Mouse (Mus musculus) stomach, postnatal 0 days (tissue): ENCODE results near the gene Atp13a2. TPM values are rescaled to one million over a fixed set of nuclear protein-coding genes. Genes with fewer than 3 reads are reported as not detected.

Experiments
- ATAC-seq: fragments of 200-750 bp; cut with Nextera tagmentation; 2 replicates; pipeline ENCODE4 v1.8.0; 2017; ENCODE audit not compliant: low FRiP score, low TSS enrichment
- DNase-seq: peaks from one replicate; pipeline ENCODE4 v3.0.0-alpha.2; 2016; ENCODE audit warnings: low spot score
- H3K27ac ChIP-seq: fragments of 300-500 bp; sonication (generic); replicated peaks from 2 replicates; pipeline ENCODE4 v1.5.1; 2014; ENCODE audit warnings: mild to moderate bottlenecking, control low read depth
- H3K27me3 ChIP-seq: fragments of 300-500 bp; sonication (generic); 2 replicates; pipeline ENCODE4 v1.6.1; 2014; ENCODE audit warnings: low read length; ENCODE audit not compliant: control insufficient read depth, insufficient read depth
- H3K36me3 ChIP-seq: fragments of 300-500 bp; sonication (generic); 2 replicates; pipeline ENCODE4 v1.6.1; 2014; ENCODE audit warnings: low read length, mixed read lengths; ENCODE audit not compliant: control insufficient read depth, insufficient read depth
- H3K4me1 ChIP-seq: fragments of 300-500 bp; sonication (generic); replicated peaks from 2 replicates; pipeline ENCODE4 v1.6.1; 2014; ENCODE audit warnings: antibody characterized with exemption; ENCODE audit not compliant: control insufficient read depth, insufficient read depth
- H3K4me2 ChIP-seq: fragments of 300-500 bp; sonication (generic); replicated peaks from 2 replicates; pipeline ENCODE4 v1.6.1; 2014; ENCODE audit warnings: low read depth, mild to moderate bottlenecking, control low read depth, moderate library complexity
- H3K4me3 ChIP-seq: fragments of 300-500 bp; sonication (generic); 2 replicates; pipeline ENCODE4 v1.5.1; 2014; ENCODE audit warnings: low read depth, low read length, control low read depth
- H3K9ac ChIP-seq: fragments of 300-500 bp; sonication (generic); 2 replicates; pipeline ENCODE4 v1.6.1; 2014; ENCODE audit warnings: mild to moderate bottlenecking, low read length, control low read depth, mixed read lengths
- H3K9me3 ChIP-seq: fragments of 300-500 bp; sonication (generic); 2 replicates; pipeline ENCODE4 v1.6.1; 2016; ENCODE audit warnings: low read length; ENCODE audit not compliant: control insufficient read depth
- CTCF ChIP-seq: IDR thresholded peaks from 2 replicates; pipeline ENCODE4 v1.5.1; 2016; ENCODE audit warnings: antibody characterized with exemption, low read depth, mild to moderate bottlenecking, moderate library complexity
- EP300 ChIP-seq: optimal IDR thresholded peaks from 2 replicates; pipeline ENCODE3; 2016; ENCODE audit warnings: antibody characterized with exemption
- WGBS: fragments of 180-500 bp; shearing (Covaris S2); extraction: QIAGEN DNeasy Blood & Tissue Kit; methylation state at CpG from one replicate; pipeline ENCODE4 v1.1.7; 2014; 5-methylcytosine and 5-hydroxymethylcytosine counted together
- polyA plus RNA-seq: library from polyadenylated mRNA; unstranded; fragments of >200 nt; fragmentation: Nextera tagmentation; extraction: Ambion mirVana; gene quantifications from 2 replicates; pipeline ENCODE4 v1.2.1, GENCODE M21; 2015

Gene Atp13a2
- polyA plus RNA-seq, 1 experiment from 2014 or later, result 14.4 TPM

GRCm38 (mm10) chr4:140977278-140977677, 9.4 kb upstream of the Atp13a2 start:
- Histone ChIP-seq H3K27ac (peak overlapping the region; percentile 74), H3K4me1 (no peaks in the 10 kb centered on the region), H3K9me3 (no peaks in the 10 kb centered on the region), H3K27me3 (no peaks in the 10 kb centered on the region), H3K4me3 (no peak overlapping the region), H3K4me2 (peak overlapping the region; percentile 26), H3K36me3 (peaks cover 32% of the 10 kb centered on the region), H3K9ac (no peak overlapping the region)
- WGBS, result 57% methylated on average over 10 of the region's 10 CpGs
- TF ChIP-seq EP300 (no peak), CTCF (no peak)
- DNase-seq (peak; percentile 41), ATAC-seq (no peak)

DNA sequence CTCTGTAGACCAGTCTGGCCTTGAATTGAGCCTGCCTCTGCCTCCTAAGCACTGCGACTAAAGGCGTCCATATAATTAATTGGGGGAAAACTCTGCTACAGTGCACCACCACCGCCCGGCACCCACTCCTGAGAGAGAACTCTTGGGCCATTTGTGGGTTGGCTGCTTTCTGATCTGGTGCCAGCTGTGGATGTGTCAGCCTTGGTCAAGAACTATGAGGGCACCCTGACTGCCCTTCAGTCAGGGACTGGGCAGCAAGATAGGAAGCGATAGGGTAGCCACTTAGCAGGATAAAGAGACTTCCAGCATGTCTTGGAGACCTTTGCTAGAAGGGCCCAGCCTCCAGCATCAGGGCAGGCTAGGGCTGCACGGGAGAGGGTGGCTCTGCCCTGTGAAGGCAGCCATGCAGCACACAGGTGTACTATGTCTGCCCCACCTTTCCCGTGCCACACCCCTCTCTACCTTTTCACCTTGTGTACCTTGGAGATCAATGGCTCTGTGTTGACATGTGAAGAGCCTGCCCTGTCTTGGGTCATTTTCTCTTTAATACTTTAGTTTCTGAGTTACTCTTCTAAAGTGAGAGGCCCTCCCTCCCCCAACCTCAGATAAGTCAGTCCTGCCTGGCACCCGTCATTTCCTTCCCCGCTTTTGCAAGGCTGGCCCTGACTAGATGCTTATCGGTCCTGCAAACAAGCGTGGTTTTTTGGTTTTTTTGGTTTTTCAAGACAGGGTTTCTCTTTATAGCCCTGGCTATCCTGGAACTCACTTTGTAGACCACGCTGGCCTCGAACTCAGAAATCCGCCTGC, 8.6 kb upstream of the Atp13a2 start:
- WGBS, result 65% methylated on average over 14 of the region's 14 CpGs
- Histone ChIP-seq H3K9me3 (no peaks in the 10 kb centered on the region), H3K27me3 (no peaks in the 10 kb centered on the region), H3K9ac (no peak overlapping the region), H3K4me3 (no peak overlapping the region), H3K4me1 (no peaks in the 10 kb centered on the region; the same call in 1 of the 2 replicates), H3K36me3 (peaks cover 25% of the 10 kb centered on the region), H3K27ac (peak overlapping the region; percentile 74), H3K4me2 (peak overlapping the region; percentile 26; the same call in 1 of the 2 replicates)
- ATAC-seq, result peak; percentile 77
- TF ChIP-seq EP300 (no peak), CTCF (no peak)
- DNase-seq, result peak; percentile 65

DNA sequence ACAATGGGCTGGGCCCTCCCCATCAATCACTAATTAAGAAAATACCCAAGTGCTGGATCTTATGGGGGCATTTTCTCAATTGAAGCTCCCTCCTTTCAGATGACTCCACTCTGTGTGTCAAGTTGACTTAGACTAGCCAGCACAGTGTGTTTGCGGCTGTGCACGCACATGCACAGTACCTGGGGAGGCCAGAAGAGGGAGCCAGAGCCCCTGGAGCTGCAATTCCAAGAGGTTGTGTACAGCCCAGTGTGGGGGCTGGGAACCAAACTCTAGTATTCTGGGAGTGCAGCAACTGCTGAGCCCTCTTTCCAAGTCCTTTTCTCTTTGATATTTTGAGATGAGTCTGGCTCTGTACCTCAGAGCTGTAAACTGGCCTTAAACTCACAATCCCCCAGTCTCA, 5.1 kb upstream of the Atp13a2 start:
- WGBS, result 88% methylated on average over 2 of the region's 2 CpGs
- no peak for TF ChIP-seq EP300
- TF ChIP-seq CTCF, result peak; percentile 55
- ATAC-seq (no peak), DNase-seq (no peak)
- H3K36me3 ChIP-seq, result peaks cover 9% of the 10 kb centered on the region
- no peak overlapping the region for H3K9ac ChIP-seq
- H3K4me1 ChIP-seq, result no peaks in the 10 kb centered on the region; the same call in 1 of the 2 replicates
- H3K27ac ChIP-seq, result no peak overlapping the region
- no peak overlapping the region for H3K4me3 ChIP-seq
- no peak overlapping the region for H3K4me2 ChIP-seq
- no peaks in the 10 kb centered on the region for H3K9me3 ChIP-seq
- H3K27me3 ChIP-seq, result no peaks in the 10 kb centered on the region

DNA sequence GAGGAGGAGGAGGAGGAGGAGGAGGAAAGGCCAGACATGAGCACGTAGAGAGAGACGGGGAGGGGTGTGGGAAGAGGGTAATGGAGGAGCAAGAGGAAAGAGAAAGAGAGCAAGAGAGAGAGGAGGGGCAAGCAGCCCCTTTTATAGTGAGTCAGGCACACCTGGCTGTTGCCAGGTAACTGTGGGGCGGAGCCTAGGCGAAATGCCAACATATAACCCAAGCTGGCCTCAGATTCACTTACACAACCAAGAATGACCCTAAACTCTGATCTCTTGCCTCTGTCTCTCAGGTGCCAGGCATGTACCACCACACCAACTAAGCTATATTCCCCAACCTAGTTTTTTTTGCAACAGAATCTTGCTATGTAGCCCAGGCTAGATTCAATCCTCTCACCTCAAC, 3.9 kb upstream of the Atp13a2 start:
- Histone ChIP-seq H3K27ac (peak overlapping the region; percentile 73), H3K4me1 (peaks cover 7% of the 10 kb centered on the region), H3K4me2 (no peak overlapping the region), H3K36me3 (peaks cover 9% of the 10 kb centered on the region), H3K4me3 (no peak overlapping the region), H3K9me3 (no peaks in the 10 kb centered on the region), H3K9ac (no peak overlapping the region), H3K27me3 (no peaks in the 10 kb centered on the region)
- WGBS, result 43% methylated on average over 4 of the region's 4 CpGs
- ATAC-seq, result no peak
- TF ChIP-seq EP300 (no peak), CTCF (no peak)
- peak; percentile 64 for DNase-seq

DNA sequence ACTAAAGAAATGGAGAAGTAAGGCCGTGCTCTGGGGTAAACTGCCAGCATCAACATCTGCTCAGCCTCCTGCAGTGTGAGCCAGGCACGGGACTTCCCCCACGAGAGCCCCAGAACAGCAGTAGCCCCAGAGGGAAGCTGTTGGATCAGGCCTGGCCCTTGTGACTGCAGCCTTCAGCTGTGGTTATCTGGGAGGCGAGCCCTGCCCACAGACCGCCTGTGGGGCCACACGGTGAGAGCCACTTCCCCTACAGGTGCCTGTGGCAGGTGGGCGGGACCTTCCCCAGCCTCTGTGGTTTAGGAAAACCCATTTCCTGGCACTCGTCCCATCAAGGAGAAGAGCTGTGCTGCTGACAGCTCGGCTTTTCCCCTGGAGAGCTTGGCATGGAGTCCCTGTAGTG, 3.2 kb upstream of the Atp13a2 start:
- 4% methylated on average over 9 of the region's 9 CpGs for WGBS
- H3K4me2 ChIP-seq, result no peak overlapping the region
- no peak overlapping the region for H3K4me3 ChIP-seq
- H3K4me1 ChIP-seq, result peaks cover 7% of the 10 kb centered on the region
- TF ChIP-seq CTCF, result no peak
- no peak for TF ChIP-seq EP300
- ATAC-seq, result peak; percentile 89
- H3K9me3 ChIP-seq, result no peaks in the 10 kb centered on the region
- no peaks in the 10 kb centered on the region for H3K27me3 ChIP-seq
- peak overlapping the region; percentile 73 for H3K27ac ChIP-seq
- peak; percentile 90 for DNase-seq
- peaks cover 9% of the 10 kb centered on the region for H3K36me3 ChIP-seq
- H3K9ac ChIP-seq, result peak overlapping the region; percentile 18; the same call in 1 of the 2 replicates

DNA sequence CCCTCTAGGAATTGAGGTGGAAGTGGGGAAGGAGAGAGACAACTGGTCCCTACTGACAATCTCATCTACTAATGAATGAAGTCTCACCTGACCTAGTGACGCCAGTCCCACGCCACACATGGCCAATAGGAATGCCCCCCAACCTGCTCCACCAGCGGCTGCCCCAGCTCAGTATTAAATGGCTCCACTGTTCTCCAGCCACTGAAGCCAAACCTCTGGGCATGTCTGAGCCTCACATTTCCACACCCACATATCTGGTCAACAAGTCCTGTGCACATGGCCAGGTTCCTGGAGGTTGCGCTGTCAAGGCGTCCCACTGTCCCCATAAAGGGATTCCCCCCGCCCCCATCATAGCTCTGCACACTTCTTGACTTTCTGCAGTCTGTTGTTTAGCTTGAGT, 2.1 kb upstream of the Atp13a2 start:
- Histone ChIP-seq H3K9me3 (no peaks in the 10 kb centered on the region), H3K4me2 (no peak overlapping the region), H3K9ac (no peak overlapping the region), H3K4me3 (no peak overlapping the region), H3K27me3 (no peaks in the 10 kb centered on the region), H3K36me3 (peaks cover 3% of the 10 kb centered on the region; the same call in 1 of the 2 replicates), H3K27ac (no peak overlapping the region), H3K4me1 (peaks cover 7% of the 10 kb centered on the region)
- WGBS, result 67% methylated on average over 6 of the region's 6 CpGs
- no peak for ATAC-seq
- DNase-seq, result no peak
- no peak for TF ChIP-seq EP300
- no peak for TF ChIP-seq CTCF
